Mouse (Mus musculus): ENCODE data around the gene Jmjd6.

DNA sequence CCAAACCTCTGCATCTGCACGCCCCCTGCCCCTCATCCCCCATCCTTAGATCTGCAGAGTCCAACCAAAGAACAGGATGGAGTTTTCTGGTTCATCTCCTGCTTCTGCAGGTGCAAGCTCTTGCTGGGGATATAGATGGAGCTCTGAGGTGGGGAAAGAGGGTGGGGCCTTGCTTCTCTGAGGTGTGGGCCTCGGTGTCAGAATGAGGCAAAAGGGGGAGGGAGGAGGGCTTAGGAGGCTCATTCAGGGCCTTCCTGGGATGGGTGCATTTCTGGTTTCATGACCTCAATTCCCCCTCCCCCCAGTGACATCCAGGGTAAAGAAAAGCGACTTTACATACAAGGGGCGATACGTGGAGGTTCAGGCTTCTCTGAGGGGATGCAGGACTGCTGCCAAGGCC is 43.9 kb upstream of the Jmjd6 start:
- TF ChIP-seq TAL1 (conservative IDR thresholded peaks at IDR 0.05; ENCODE audit: low read depth, low read length) = no peak
- no peak for TF ChIP-seq CTCF (IDR thresholded peaks at IDR 0.05; ENCODE audit: low read depth, low read length)
- TF ChIP-seq GATA1 (IDR thresholded peaks at IDR 0.05; ENCODE audit: borderline replicate concordance, low read length) = no peak
